Mouse (Mus musculus) spleen, postnatal 4 days (tissue): Measurements from ENCODE around the gene Lmnb2.

Experiments used
- DNase-seq, 2 experiments: peaks; one replicate each; pipeline ENCODE4 v3.0.0; 2022; ENCODE audit warnings: low spot score in 2 of 2

Gene Lmnb2

DNA sequence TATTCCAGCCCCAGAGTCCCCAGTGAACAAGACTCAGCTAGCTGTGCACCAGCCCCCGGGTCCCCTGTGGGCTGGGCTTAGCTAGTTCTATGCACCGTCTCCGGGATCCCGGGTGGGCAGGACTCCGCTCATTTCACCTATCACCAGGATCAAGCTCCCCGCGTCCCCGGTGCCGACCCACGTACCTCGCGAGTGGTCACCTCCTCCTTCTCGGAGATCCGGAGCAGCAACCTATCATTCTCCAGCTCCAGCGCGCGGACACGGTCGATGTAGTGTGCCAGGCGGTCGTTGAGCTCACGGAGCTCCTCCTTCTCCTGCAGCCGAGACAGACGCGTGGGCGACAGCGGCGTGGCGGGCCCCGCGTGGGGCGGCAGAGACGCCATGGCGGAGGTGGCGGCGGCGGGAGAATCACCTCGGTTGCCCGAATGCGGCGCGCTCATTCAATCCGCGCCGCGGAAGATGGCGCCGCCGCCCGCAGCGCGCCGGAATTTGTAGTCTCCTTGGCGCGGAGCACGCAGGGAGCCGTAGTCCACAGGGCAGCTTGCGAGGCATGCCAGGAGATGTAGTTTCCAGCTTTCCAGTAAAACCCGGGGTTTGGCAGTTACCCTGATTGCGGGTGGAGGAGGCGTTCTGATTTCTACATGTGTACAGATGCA lies at the start of gene Lmnb2:
TSS of gene Lmnb2 (minus strand) at position 467 of the 656 bp plus-strand sequence.
- peak; percentile 60 to 85 for DNase-seq

DNA sequence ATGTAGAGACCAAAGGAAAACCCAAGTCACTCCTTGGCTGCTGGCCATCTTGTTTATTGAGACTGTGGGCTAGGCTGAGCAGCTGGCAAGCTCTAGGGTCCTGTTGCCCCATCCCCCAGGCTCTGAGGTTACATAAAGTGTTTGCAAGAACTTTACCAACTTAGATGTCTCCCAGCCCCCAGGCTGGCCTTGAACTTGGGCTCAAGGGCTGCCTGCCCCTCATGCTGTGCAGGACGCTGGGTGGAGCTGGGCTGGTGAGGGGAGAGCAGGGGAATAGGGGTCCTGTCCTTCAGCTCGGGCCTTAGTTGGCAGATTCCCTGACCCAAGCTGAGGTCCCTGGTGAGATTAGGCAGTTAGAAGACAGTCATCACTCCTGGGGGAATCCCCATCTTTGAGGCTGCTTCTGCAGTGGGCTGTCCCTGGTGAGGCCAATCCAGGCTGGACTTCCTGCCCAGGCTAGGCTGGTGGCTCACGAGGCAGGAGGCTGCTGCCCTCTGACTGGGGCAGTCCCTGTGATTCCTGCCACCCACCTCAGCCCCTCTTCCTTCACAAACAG lies 49.1 kb upstream of the Lmnb2 start:
- no peak for DNase-seq

DNA sequence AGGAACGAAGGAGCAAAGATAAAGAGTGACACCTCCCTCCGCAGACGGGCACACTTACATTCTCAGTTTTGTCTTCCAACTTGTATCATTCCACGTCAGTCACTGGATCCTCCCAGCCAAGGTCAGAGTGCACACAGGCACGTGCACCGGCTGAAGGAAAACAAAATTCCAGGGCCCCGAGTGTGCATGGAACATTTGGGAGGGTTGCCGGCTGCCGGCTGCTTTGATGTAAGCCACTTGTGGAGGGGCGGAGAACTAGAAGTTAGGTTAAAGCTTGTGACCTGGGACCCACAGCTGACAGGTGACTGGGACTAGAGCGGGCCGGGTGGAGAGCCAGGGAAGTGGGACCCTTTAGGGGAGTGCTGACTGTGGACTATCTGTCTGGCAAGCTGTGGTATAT lies 48.3 kb upstream of the Lmnb2 start:
- DNase-seq = no peak

DNA sequence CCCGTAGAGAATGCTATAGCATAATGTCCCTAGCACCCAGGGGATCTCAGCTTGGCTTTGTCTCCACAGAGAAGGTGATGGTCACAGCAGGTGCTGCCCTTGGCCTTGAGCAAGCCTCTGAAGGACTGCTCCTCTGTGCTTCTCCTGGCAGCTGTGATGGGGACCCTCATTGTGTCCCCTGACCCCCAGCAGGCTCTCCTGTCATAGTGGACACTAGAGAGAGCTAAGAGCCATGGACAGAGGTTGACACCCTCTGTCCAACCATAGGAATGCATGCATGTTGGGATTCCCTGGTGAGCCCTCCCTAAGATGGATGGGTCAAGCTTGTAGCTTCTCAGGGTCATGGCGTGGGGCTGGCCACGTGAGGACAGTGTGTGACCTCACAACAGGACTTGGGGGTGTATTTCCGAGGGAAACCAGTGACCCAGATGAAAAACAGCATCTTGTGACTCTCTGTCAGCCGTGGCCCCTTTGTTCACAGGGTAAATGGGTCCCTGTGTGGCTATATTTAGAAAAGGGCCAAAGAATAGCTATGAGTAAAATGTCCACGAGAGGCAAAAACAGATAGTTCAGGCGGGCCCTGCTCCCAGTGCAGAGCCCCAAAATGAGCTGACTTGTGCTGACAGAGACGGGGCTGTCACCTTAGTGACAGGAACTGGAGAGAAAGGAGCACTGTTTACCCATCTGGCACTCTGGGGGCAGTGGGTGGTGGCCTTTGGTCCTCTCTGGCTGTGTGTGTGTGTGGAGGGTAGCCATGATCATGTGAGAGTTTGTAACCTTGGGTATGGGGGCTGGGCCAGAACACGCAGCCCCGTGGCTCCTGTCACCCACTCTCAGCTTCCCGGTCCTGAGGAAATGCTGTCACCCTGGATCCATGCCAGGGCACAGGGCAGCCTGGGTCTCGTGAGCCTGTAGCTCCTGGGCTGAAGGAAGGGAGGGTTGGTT lies 45.3 kb upstream of the Lmnb2 start:
- DNase-seq = no peak

DNA sequence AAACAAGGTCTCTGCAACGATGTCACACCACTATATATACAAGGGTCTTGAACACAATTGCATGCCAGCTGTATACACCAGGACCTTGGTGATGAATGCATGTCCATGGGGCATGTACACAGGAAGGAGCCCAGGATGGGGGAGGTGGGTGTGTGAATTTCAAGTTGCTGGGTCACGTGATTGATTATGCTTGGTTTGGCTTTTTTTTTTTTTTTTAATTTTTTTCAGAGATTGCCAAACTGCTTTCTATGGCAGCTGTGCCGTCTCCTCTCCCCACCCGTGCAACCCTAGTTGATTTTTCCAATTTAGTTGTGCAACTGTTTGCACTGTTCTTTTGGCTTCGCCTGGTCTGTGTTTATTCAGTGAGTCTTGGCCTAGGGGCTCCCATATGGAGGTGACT lies 44.5 kb upstream of the Lmnb2 start:
- no peak for DNase-seq

DNA sequence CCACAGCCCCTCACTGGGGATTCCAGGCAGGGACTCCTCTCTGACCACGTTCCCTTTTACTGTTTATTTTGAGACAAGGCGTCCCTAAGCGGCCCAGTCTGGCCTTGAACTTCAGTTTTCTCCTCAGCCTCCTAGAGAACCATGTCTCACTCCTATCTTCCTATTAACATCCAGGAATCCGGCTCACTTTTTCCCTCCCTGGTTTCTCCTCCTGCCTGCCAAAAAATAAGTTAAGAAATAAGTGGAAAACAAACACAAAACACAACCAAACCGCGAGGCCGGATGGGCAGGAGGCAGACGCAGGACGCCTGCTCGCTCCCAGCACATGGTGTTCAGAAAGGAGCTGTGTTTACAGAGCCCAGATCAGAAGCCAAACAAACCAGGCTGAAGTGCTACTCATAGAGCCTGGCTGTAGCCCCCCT lies 44.0 kb upstream of the Lmnb2 start:
- no peak for DNase-seq

DNA sequence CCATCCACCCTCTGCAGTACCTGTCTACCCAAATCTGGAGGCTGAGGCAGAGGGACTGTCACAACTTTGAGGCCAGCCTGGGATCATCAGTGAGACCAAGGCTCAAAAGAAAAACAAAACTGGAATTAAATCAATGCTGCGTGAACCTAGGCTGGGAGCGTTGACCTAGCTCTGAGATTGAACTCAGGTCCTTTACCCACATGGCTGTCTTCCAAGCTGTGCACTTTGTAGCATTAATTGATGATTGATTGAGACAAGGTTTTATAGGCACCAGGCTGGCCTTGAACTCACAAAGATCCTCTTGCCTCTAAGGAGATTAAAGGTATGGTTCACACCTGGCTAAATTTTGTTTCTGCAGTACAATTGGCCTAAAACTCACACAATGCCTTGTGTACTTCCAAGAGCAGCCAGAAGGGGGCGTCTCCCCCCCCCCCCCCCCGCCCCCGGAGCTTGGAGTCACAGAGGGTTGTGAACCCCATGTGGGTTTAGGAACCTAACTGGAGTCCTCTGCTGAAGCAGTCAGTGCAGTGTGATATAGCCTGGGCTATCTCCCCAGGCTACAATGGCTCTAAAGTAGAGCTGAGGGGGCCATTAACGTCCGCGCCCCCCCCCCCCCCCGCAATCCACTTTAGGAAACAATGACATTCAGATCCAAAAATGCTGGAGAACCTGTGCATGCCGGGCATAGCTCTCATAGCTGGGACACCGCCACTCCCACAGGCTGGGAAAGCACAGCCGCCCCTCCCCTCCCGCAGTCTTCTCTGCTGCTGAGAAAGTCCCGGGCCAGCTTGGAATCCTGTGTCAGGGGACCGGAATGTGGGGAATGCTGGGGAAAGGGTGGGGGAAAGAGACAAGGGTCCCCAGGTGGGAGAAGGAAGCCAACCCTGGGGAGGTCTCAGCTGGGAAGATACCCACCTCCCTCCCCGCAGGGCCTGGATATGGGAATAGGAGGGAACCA lies 42.8 kb upstream of the Lmnb2 start:
- DNase-seq = no peak

DNA sequence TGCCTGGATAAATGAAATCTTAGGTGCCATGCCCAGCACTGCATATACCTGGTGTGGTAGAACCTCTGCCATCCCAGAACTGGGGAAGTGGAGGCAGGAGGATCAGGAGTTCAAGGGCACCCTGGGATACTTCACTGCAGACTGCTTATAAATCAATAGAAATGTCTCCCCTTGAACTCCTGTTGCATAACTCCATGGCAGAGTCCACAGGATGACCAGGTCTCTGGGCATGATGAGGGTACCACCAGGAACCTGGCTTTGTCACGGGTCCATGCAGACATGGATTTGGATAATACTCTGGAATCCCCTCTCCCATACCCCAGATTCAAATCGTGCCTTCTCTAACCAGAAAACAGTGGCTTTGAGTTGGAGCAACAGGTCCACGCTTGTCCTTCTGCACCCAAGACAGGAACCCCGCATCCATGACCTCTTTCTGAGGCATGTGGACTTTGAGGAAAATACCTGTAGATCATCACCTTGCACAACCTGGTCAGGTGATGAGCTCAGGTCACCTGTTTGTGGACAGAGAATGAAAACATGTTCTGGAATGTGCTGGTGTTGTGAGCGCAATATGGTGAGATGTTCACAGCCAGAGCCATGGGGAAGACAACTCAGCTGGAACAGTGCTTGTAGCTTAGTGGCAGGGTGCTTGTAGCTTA lies 41.1 kb upstream of the Lmnb2 start:
- no peak for DNase-seq

DNA sequence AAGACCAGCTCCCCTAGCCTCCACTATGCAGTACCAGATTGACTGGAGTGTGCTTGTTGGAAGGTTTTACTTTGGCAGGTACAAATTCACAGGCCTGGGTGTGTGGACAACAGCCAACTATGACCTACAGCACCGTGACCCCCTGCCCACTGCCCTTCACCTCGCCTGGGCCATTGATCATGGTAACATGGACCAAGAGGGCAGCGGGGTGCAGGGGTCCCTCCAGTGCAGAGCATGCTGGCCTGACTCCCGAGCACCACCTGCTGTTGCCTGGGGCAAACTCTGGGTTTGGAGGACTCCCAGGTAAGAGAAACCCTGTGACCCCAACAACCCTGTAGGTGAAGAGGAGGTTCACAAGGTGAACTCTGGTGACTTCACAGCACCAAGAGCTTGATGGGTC lies 39.7 kb upstream of the Lmnb2 start:
- DNase-seq = no peak

DNA sequence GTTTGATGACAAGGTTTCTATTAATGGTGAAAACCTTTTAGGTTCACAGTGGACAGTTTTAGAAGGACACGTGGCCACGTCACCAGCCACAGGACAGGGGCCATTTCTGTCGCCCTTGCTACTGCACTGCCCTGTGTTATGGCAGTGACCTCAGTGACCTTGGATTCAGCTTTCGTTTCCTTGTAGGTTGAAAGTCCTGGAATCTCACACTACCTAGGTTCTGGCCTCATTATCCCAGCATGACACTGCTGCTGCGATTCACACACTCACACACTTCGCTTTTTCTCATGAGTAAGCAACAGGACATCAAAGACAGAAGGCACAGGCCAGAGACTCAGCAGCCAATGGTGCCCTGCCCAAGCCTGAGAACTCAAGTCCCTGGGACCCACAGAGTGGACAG lies 38.9 kb upstream of the Lmnb2 start:
- DNase-seq = no peak

DNA sequence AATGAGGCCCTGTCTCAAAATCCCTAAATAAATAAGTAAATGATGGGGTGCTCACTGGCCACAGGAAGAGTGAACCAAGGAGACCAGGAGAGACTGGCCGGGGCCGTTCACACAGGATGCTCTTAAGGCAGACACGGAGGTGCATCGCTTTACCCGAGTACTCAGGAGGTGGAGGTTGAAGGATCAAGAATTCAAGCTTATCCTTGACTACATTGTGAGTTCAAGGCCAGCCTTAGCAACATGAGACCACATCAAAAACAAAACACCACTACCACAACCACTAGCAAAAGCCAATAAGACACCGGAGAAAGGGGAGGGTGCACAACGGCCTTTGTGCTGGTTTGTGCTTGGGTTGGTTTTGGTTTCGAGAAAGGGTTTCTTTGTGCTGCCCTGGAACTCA lies 38.3 kb upstream of the Lmnb2 start:
- DNase-seq = no peak

DNA sequence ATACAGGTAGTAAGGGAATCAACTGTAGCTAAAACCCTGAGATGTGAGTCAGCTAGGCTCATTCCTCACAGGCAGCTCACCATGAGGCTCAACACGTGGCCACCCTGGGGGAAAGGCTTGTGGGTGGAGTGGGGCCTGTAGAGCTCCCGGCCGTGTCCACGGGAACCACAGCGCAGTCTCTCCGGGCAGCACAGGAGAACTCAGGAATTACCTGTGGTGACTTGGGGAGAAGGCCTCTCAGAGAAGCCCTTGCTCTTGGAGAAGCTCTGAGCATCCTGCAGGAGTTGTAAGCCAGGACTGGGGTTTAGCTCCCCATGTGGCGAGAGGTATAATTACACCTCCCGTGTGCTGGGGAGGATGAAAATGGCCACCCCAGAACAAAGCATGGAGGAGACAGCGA lies 37.5 kb upstream of the Lmnb2 start:
- DNase-seq = peak; percentile 45 to 79

DNA sequence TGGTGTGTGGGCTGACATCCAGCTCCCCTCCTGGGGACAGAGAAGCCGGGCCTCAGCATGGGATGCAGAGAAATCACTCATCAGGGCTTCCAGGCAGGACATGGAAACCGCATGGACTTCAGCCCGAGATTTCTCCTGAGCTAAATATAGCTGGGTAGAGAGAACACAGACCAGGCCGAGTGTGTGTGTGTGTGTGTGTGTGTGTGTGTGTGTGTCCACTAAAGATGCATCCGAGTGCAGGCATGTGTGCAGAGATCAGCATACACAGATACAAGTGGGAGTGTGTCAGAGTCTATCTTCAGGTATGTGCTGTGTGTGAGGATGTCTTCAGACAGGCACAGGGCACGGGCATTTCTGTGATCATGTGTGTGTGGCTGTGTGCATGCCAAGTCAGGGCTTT lies 36.8 kb upstream of the Lmnb2 start:
- DNase-seq = no peak

DNA sequence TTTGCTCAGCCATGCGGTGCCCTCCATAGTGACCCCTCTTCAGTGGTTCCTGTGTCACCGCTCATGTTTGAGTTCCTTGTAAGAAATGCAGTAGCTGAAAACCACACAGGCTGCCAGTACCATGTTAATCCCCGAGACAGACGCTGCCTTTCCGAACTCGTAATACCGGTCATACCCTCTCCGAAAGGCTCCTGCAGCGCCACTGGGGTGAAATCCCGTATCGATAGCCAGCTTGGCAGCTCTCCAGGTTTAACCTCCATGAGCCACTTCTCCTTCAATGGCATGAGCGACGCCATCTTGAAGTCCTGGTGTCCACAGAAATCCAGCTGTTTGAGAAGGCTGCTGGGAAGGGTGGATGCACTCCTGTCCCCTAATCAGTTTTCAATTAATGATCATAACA lies 36.4 kb upstream of the Lmnb2 start:
- no peak for DNase-seq

DNA sequence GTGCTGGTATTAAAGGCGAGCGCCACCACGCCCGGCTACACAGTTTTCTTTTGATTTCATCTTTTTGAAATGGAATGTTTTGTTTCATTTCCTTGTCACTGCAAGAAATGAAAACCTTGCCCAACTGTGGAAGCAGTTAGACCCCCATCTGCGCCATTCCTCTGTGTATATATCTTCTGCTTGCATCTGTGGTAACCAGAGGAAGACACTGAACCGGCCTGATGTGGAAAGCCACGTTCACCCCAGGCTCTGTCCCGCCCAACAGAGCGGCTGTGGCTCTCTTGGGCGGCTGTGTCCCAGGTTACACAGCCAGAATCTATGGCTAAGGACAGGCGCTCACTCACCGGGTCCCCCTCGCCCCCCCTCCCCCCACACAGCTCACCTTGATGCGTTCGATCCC lies 34.4 kb upstream of the Lmnb2 start:
- no peak for DNase-seq

DNA sequence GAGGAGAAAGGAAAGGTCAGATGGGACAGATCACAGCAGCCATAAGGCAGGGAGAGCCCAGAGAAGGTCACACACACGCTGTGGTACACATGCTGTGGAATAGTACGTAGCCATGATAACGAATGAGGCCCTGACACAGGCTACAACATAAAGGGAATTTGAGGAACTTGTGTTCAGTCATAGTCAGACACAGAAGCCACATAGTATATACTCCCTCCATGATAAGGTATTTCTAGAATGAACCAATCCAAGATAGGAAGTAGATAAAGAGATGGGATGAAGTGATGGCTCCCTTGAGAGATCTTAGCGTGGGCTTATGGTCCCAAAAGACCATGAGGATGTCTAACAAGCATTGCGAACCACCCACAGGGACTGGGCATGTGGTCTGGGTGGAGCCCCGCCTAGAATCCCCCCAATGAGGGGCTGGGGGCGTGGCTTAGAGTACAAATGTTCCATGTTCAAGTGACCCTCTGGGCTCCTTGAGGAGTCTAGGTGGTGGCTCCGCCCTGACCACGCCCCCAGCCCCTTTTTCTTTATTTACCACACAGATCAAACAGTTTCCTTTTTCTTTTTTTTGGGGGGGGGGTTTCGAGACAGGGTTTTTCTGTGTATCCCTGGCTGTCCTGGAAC lies 33.8 kb upstream of the Lmnb2 start:
- no peak for DNase-seq

DNA sequence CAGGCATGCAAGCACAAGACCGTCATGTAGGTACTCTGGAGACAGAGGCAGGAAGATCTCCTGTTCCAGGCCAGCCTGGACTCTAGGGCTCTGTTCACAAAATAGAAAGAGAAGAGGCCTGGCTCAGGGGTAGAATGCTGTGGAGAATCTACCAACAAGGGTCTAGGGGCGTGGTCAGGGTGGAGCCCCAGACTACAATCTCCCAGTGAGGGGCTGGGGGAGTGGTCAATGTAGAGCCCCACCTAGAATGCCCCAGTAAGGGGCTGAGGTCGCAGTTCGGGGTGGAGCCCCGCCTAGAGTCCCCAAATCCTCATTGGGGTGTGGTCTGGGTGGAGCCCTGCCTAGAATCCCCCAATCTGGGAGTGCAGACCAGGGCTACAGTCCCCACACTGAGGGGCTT lies 32.3 kb upstream of the Lmnb2 start:
- no peak for DNase-seq

DNA sequence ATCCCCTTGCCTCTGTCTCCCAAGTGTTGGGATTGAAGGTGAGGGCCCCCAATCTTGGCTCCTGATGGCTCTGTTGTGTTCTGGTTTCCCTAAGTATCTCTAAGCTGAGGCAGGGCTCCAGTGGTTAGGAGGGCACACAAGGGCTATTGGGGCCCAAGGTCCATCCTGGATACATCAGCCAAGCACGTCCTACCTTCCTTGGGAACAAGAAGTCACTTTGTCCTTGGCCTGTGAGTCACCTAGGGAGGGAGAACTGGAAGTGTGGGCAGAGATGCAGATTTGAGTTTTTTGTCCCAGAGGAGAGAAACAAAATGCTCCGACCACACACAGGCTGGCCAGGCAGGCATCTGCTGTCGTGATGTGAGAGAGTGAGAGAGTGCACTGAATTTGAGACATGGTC lies 31.0 kb upstream of the Lmnb2 start:
- no peak for DNase-seq

DNA sequence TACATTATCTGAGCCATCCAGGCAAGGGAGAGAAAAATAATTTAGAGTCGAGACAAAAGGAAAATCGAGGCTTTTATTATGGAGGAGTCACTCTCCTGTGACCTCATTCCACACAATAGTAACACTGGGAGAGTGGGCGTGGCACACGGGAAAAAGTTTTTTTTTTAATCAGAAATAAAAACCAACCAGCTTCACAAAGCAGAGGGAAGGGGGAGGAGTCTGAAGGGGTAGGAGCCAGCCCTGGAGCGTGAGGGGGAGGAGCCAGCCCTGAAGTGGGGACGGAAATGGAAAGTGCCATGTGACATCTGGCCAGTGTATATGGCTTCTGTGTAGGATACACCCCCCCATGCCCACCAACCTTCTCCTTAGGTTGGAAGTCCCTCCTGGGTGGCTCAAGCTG lies 30.5 kb upstream of the Lmnb2 start:
- DNase-seq = no peak

DNA sequence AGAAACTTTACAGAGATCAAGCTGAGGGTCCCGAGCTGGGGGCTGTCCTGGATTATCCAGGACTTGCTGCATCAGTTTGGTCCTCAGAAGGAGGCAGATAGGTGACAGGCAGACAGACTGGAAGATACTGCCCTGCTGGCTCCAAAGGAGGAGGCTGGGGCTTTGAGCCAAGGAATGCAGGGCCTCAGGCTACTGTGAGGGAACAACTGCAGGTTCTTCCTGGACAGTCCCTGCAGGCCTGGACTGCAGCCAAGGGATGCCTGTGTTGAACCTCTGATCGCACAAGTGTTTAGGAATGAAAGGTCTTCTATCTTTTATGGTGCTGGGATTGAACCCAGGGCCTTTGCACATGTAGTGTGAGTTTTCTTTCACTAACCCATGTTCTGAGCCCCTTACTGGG lies 29.8 kb upstream of the Lmnb2 start:
- no peak for DNase-seq
